Mouse (Mus musculus) forebrain, embryonic 16.5 days (tissue): ENCODE measurements around the gene Ccnt1. TPM values are rescaled to one million over a fixed set of nuclear protein-coding genes. Genes with fewer than 3 reads are reported as not detected.

Experiments used
- ATAC-seq: fragments of 200-750 bp; cut with Nextera tagmentation; 2 replicates; pipeline ENCODE4 v1.8.0; 2017; ENCODE audit warnings: mild to moderate bottlenecking, moderate library complexity
- H3K27ac ChIP-seq: fragments of 300-500 bp; sonication (generic); 2 replicates; pipeline ENCODE4 v1.5.1; 2014; ENCODE audit warnings: low read length, control low read depth
- H3K27me3 ChIP-seq: fragments of 300-500 bp; sonication (generic); replicated peaks from 2 replicates; pipeline ENCODE4 v1.6.1; 2014; ENCODE audit warnings: low read length; ENCODE audit not compliant: control insufficient read depth, insufficient read depth
- H3K36me3 ChIP-seq: fragments of 300-500 bp; sonication (generic); 2 replicates; pipeline ENCODE4 v1.6.1; 2014; ENCODE audit not compliant: control insufficient read depth, insufficient read depth
- H3K4me1 ChIP-seq: fragments of 300-500 bp; sonication (generic); replicated peaks from 2 replicates; pipeline ENCODE4 v1.6.1; 2014; ENCODE audit warnings: low read length; ENCODE audit not compliant: control insufficient read depth, insufficient read depth
- H3K4me2 ChIP-seq: fragments of 300-500 bp; sonication (generic); 2 replicates; pipeline ENCODE4 v1.6.1; 2014; ENCODE audit warnings: mild to moderate bottlenecking, low read length, control low read depth
- H3K4me3 ChIP-seq: fragments of 300-500 bp; sonication (generic); replicated peaks from 2 replicates; pipeline ENCODE4 v1.5.1; 2014; ENCODE audit warnings: mild to moderate bottlenecking, low read length, control low read depth
- H3K9ac ChIP-seq: fragments of 300-500 bp; sonication (generic); replicated peaks from 2 replicates; pipeline ENCODE4 v1.6.1; 2014; ENCODE audit warnings: low read depth, low read length, control low read depth
- H3K9me3 ChIP-seq: fragments of 300-500 bp; sonication (generic); 2 replicates; pipeline ENCODE4 v1.6.1; 2016; ENCODE audit warnings: low read length; ENCODE audit not compliant: control insufficient read depth
- WGBS: fragments of 180-500 bp; shearing (Covaris S2); extraction: QIAGEN DNeasy Blood & Tissue Kit; methylation state at CpG from one replicate; pipeline ENCODE4 v1.1.7; 2014; 5-methylcytosine and 5-hydroxymethylcytosine counted together
- polyA plus RNA-seq: library from polyadenylated mRNA; unstranded; fragments of >200 nt; fragmentation: Nextera tagmentation; extraction: Ambion mirVana; gene quantifications from 2 replicates; pipeline ENCODE4 v1.2.1, GENCODE M21; 2015

Gene Ccnt1
- polyA plus RNA-seq, 1 experiment from 2014 or later, result 74.5 TPM

DNA sequence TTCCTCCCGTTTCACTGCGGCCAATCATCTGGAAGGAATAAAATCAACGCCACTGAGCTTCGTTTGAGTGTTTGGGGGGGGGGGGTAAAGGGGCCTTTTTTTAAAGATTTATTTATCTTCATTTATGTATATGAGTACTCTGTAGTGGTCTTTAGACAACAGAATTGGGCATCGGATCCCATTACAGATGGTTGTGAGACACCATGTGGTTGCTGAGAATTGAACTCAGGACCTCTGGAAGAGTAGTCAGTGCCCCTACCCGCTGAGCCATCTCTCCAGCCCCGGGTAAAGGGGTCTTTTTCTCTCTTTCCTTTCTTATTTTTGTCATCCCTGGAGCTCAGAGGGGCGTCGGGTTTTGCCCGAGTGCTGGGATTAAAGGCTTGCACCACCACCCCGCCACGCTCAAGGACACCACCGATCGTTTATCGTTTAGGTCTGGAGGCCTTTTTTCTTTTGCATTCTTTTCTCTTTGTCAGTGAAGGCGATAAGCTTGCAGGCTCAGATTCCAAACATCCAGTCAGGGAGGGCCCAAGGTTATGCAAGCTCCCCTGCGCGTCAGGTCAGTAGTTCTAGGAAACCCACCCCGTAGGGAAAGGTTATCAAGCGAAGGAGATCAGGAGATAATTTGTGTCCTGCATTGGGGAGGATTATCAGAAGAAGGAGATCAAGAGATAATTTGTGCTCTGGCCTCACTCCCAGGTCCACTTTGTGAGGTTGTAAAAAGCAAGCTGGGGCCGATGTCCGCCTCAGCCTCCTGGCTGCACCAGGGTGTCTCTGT, 2.3 kb downstream of the Ccnt1 start:
- H3K4me2 ChIP-seq, result peak overlapping the region; percentile 86
- H3K9me3 ChIP-seq, result no peaks in the 10 kb centered on the region
- no peaks in the 10 kb centered on the region for H3K27me3 ChIP-seq
- 0 out of 2 replicates have a peak, but pooled peaks have one; percentile 6 for ATAC-seq
- 10% methylated on average over 22 of the region's 22 CpGs for WGBS
- H3K4me3 ChIP-seq, result peak overlapping the region; percentile 86
- peaks cover 27% of the 10 kb centered on the region for H3K4me1 ChIP-seq
- H3K36me3 ChIP-seq, result no peaks in the 10 kb centered on the region; the same call in 1 of the 2 replicates
- peak overlapping the region; percentile 85 for H3K9ac ChIP-seq
- peak overlapping the region; percentile 93 for H3K27ac ChIP-seq

DNA sequence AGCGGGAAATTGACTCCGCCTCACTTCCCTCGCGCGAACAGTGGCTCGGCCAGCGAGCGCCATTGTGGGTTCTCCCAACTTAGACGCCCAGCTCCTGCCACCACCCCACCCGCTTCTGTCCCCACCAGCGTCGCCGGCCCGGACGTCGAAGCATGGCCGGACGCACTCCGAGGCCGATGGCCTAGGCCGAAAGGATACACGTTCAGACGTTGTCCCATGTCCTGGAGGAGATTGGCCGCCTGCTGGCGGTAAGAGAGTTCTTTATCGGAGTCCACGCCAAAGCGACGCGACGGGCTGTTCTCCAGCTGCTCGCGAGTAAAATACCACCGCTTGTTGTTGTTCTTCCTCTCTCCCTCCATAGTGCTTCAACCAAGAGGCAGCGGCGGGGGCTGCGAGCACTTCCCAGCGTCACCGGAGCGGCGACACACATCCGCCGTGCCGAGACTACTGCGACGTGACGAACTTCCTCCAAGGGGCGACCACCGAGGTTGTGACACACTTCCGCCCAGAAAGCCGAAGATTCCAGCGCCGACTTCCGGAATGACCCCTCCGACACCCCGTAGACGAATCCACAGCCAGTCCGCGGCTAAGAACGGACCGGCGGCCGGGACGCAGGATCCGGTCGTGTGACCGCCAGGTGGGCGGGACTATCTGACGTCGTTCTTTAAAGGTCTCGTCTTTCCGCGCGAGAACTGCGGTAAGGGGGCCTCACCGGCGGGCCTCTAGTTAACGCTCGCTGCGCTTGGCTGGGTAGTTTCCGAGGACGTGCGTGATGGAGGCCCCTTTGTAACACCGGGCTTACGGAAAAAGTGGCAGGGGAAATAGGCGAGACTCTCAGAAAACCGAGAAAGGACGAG, 3.2 kb downstream of the Ccnt1 start:
- peak overlapping the region; percentile 93 for H3K27ac ChIP-seq
- WGBS, result under 1% methylated on average over 88 of the region's 88 CpGs
- peaks cover 27% of the 10 kb centered on the region for H3K4me1 ChIP-seq
- H3K27me3 ChIP-seq, result no peaks in the 10 kb centered on the region
- peak overlapping the region; percentile 85 for H3K9ac ChIP-seq
- H3K9me3 ChIP-seq, result no peaks in the 10 kb centered on the region
- peak overlapping the region; percentile 86 for H3K4me2 ChIP-seq
- peak overlapping the region; percentile 86 for H3K4me3 ChIP-seq
- ATAC-seq, result peak; percentile 98
- H3K36me3 ChIP-seq, result peaks cover 4% of the 10 kb centered on the region

- Histone ChIP-seq H3K27me3 (no peaks in the 10 kb centered on the region), H3K4me2 (peak overlapping the region; percentile 79), H3K4me3 (peak overlapping the region; percentile 86), H3K9ac (peak overlapping the region; percentile 80), H3K27ac (peak overlapping the region; percentile 87), H3K9me3 (no peaks in the 10 kb centered on the region), H3K36me3 (peaks cover 4% of the 10 kb centered on the region), H3K4me1 (peaks cover 27% of the 10 kb centered on the region)
- under 1% methylated on average over 15 of the region's 15 CpGs for WGBS
- ATAC-seq, result no peak
These were observed 3.8 kb downstream of the Ccnt1 start for GRCm38 (mm10) chr15:98566973-98567277.

GRCm38 (mm10) chr15:98557186-98557585, 13.5 kb downstream of the Ccnt1 start:
- H3K27ac ChIP-seq, result no peak overlapping the region
- H3K27me3 ChIP-seq, result no peaks in the 10 kb centered on the region
- H3K9ac ChIP-seq, result no peak overlapping the region
- WGBS, result 95% methylated on average over 5 of the region's 5 CpGs
- ATAC-seq, result no peak
- peaks cover 6% of the 10 kb centered on the region; the same call in 1 of the 2 replicates for H3K36me3 ChIP-seq
- no peaks in the 10 kb centered on the region for H3K9me3 ChIP-seq
- no peak overlapping the region for H3K4me3 ChIP-seq
- H3K4me1 ChIP-seq, result no peaks in the 10 kb centered on the region
- no peak overlapping the region for H3K4me2 ChIP-seq

DNA sequence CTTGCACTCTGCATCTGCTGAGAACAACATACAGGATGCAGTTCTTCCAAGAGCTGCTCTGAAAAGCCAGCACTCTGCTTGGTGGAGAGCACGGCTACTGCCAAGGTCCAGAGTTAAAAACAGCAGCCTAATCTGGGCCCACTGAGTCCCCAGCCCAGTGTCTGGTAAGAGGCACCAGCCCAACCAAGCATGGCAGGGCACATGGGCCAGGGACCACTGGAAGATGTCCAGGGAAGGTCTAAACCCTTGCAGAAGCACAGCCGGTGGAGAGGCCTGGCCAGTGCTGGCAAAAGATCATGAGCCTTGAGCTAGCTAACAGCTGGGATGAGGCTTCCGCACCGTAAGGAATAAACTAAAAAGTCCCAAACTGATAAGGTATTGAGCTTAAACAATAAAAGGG, 14.8 kb downstream of the Ccnt1 start:
- no peaks in the 10 kb centered on the region for H3K27me3 ChIP-seq
- 92% methylated on average over 4 of the region's 4 CpGs for WGBS
- H3K27ac ChIP-seq, result no peak overlapping the region
- no peak overlapping the region for H3K9ac ChIP-seq
- H3K4me2 ChIP-seq, result no peak overlapping the region
- no peaks in the 10 kb centered on the region for H3K9me3 ChIP-seq
- H3K4me3 ChIP-seq, result no peak overlapping the region
- peaks cover 13% of the 10 kb centered on the region for H3K36me3 ChIP-seq
- no peaks in the 10 kb centered on the region for H3K4me1 ChIP-seq
- ATAC-seq, result no peak

DNA sequence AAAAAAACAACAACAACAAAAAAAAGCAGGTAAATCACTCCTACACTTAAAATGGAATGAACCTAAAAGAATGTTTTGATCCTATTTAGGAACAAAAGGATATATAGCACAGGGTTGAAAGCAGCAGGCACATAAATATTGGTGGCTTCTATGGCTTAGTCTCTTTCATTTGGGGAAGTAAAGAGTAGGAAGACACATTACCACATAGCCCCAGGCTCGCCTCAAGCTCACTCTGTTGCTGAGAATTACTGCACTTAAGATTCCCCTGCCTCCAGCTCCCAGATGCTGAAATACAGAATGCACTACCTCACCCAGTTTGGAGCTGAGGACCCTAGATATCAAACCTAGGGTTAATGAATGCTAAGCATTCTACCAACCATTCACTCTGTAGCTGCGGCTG, 18.0 kb downstream of the Ccnt1 start:
- H3K4me1 ChIP-seq, result no peaks in the 10 kb centered on the region
- H3K27me3 ChIP-seq, result no peaks in the 10 kb centered on the region
- H3K27ac ChIP-seq, result no peak overlapping the region
- no peak overlapping the region for H3K4me2 ChIP-seq
- no peak overlapping the region for H3K4me3 ChIP-seq
- H3K9ac ChIP-seq, result no peak overlapping the region
- H3K36me3 ChIP-seq, result peaks cover 18% of the 10 kb centered on the region
- no peaks in the 10 kb centered on the region for H3K9me3 ChIP-seq
- no peak for ATAC-seq
- WGBS, result 98% methylated on average over 2 of the region's 2 CpGs

- WGBS, result 94% methylated on average over 5 of the region's 5 CpGs
These were observed 23.9 kb downstream of the Ccnt1 start for GRCm38 (mm10) chr15:98546843-98547242.

DNA sequence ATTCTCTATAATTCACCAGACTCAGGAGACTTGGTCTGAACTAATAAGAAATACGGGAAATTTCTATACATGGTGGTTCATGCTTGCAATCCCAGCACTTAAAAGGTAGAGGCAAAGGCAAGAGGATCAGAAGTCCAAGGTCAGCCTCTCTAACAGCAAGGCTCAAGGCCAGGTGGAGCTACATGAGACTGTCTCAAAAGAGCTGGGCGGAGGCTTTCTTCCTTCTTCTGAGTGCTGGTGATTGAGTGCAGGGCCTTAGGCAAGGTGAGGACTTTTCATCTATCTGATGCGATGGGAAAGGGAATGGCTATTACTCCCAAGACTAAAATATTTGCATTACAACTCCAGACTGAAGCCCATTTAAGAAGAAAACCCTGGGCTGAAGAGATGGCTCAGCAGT, 25.6 kb downstream of the Ccnt1 start:
- WGBS, result 91% methylated on average over 3 of the region's 3 CpGs

More at GRCm38 (mm10) chr15:98546843-98547242, 23.9 kb downstream of the Ccnt1 start:
- ATAC-seq, result no peak
- no peak overlapping the region for H3K4me2 ChIP-seq
- H3K9ac ChIP-seq, result no peak overlapping the region
- H3K27me3 ChIP-seq, result no peaks in the 10 kb centered on the region
- H3K4me3 ChIP-seq, result no peak overlapping the region
- peaks cover 30% of the 10 kb centered on the region for H3K36me3 ChIP-seq
- H3K9me3 ChIP-seq, result no peaks in the 10 kb centered on the region
- no peaks in the 10 kb centered on the region for H3K4me1 ChIP-seq
- no peak overlapping the region for H3K27ac ChIP-seq

GRCm38 (mm10) chr15:98543341-98543740, 27.4 kb downstream of the Ccnt1 start:
- no peaks in the 10 kb centered on the region for H3K27me3 ChIP-seq
- 80% methylated on average over 4 of the region's 4 CpGs for WGBS
- H3K4me3 ChIP-seq, result no peak overlapping the region
- H3K9me3 ChIP-seq, result no peaks in the 10 kb centered on the region
- H3K4me1 ChIP-seq, result no peaks in the 10 kb centered on the region
- H3K9ac ChIP-seq, result no peak overlapping the region
- H3K27ac ChIP-seq, result no peak overlapping the region
- no peak for ATAC-seq
- H3K4me2 ChIP-seq, result no peak overlapping the region
- H3K36me3 ChIP-seq, result peaks cover 24% of the 10 kb centered on the region

More for the DNA sequence above, 25.6 kb downstream of the Ccnt1 start:
- no peak overlapping the region for H3K27ac ChIP-seq
- peaks cover 29% of the 10 kb centered on the region for H3K36me3 ChIP-seq
- no peaks in the 10 kb centered on the region for H3K4me1 ChIP-seq
- H3K4me3 ChIP-seq, result no peak overlapping the region
- no peaks in the 10 kb centered on the region for H3K27me3 ChIP-seq
- no peak for ATAC-seq
- no peaks in the 10 kb centered on the region for H3K9me3 ChIP-seq
- H3K4me2 ChIP-seq, result no peak overlapping the region
- no peak overlapping the region for H3K9ac ChIP-seq
